Mouse (Mus musculus): ENCODE measurements at regions not wholly inside any gene's neighbourhood (a gene's known extent, or its start where the extent isn't known, plus 50 kb on each side); places are given as distances from the start of the nearest gene placed in this dataset.

DNA sequence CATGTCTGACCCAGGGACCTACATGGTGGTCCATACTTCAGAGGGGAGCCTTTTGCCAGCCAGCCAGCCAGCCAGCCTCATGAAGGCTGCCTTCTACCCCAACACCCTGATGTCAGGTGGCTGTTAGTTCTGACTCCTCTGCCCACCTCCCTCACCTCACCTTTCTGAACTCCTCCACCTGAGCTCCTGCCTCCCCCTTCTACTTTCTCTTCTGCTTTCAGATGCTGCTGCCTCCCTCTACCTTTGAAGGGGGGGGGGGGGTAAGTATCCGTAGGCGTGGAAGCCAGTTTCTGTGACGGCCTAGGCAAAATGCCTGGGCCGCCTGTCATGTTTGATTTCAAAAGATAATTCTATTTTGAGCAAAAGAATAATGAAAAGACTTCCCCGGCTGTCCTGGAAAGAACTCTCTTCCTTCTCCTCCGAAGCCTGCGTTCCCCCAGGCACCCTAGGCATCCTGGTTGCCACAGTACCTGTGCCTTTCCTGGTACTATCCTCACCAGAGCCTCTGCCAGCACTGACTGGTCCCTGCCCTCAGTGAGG, 241.6 kb upstream of the Hs6st1 start:
- in situ Hi-C loops (cut with MseI, MboI), result no loop called here

DNA sequence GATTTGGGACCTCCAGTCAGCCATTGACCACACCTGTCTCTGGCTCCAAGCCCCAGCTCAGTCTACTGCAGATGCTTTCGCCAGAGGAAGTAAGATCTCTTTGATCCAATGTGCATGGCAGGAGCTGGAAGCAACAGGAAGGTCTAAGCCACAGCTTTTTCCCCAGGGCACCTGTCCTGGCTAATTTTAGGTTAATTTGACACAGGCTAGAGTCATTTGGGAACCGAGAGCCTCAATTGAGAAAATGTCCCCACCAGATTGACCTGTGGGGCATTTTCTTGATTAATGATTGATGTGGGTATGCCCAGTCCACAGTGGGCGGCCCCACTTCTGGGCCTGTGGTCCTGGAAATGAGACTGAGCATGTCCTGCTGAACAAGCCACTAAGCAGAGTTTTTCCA, 240.7 kb upstream of the Hs6st1 start:
- in situ Hi-C loops (cut with MseI, MboI), result no loop called here

DNA sequence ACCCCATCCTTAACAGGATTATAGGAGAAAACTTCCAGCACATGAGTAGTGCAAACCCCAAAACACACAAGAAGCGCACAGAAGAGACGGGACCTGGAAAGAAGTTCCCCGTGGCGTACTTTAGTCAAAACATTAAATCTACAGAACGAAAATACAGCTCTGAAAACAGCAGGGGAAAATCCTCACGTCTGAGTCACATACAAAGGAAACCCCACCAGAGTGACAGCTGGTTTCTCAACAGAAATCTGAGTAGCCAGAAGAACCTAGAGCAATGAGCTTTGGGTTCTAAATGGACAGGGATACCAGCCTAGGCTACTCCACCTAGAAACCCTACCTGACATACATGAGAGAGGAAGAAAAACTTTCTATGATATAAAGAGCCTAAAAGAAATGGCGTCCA, 234.0 kb upstream of the Hs6st1 start:
- in situ Hi-C loops (cut with MseI, MboI), result loop anchor here in 1 of 2 experiments (10.0 kb wide), 2 partner anchors 231 to 301 kb away; partner anchors contain the start of gene Hs6st1

DNA sequence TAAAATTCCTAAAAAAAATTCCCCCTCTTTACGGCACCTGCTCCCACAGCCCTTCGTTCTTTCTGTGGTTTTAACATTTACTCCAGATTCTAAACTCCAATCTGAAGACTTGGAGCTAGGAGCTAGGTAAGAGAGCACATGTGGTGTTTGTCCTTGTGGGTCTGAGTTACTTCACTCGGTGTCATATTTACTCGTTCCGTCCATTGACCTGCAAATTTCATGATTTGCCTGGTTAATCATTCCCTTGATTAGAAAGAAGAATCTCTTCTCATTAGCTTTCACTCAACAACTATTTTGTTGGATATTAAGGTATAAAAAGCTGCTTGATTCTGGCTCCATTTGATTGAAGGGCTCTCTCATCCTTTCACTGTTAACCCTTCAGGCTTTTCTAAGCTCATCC, 231.6 kb upstream of the Hs6st1 start:
- in situ Hi-C loops (cut with MseI, MboI), result loop anchor here in 1 of 2 experiments (10.0 kb wide), 2 partner anchors 228 to 298 kb away; partner anchors contain the start of gene Hs6st1

DNA sequence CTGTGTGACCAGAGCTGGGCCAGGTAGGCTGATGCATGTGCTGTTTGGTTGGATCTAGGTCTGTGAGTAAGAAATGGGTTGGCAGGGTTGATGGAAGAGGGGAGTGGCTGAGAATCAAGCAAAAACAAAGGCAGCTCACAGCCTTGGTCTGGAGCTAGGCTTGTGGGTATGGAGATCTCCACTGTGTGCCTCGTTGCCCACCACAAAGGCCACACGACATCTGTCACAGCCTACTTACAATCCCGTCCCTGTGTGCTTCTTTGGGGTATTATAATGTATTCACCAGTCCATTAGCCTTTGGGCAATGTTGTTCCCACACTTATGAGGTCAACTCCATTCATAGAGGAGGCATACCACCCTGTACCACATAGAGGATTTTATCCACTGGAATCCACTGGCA, 229.6 kb upstream of the Hs6st1 start:
- in situ Hi-C loops (cut with MseI, MboI), result loop anchor here in 1 of 2 experiments (10.0 kb wide), 2 partner anchors 226 to 296 kb away; partner anchors contain the start of gene Hs6st1

DNA sequence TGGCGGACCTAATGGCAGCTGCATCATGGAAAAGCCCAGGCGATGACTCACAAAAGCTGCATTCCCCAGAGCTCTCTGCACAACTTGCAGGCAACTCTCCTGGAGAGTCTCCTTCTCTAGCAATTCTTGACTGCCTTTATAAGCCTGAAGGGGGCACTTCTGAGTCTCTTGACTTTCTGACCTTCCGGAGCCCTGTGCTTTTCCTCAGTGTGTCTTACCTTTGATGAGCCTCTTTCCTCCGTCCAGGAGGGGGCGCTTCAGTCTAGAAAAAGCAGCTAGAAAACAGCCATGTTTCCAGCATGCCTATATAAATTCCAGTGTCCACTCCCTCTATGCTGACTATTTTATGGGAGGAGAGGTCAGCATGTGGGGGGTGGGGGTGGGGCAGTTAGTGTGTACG, 228.8 kb upstream of the Hs6st1 start:
- in situ Hi-C loops (cut with MseI, MboI), result loop anchor here in 1 of 2 experiments (10.0 kb wide), 2 partner anchors 225 to 295 kb away; partner anchors contain the start of gene Hs6st1

DNA sequence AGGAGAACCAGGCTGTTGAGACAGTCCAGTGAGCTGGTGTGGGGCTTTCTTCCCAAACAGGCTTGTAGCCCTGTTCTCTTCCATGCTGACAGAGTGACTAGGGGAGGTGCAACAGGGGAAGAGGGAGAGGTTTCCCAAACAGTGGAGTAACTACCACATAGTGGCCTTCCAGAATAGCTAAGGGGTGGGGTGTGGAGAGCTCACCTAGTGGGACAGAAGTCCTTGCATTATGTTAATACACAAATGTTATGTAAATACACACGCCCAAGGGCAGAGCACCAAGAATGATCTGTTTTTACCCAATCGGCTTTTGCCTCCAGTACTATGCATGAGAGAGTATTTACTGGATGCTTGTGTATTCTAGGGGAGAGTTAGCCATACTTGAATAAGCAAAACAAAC, 226.6 kb upstream of the Hs6st1 start:
- in situ Hi-C loops (cut with MseI, MboI), result loop anchor here in 1 of 2 experiments (5.0 to 10.0 kb wide), 2 partner anchors 226 to 283 kb away; partner anchors contain the start of gene Hs6st1

DNA sequence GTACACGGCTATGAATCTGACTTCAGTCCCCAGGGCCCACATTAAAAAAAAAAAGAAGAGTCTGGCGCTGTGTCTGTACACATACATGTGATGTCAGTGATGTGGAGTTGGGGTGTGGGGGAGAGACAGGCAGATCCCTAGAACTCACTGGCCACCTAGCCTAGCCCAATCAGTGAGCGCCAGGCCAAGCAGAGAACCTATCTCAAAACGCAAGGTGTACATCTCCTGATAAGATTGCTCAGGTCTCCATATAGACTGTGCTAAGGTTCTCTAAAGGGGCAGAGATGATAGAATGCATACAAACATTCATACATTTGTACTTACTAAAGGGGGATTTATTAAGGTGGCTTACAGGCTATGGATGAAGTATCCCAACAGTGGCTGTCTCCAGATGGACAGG, 225.5 kb upstream of the Hs6st1 start:
- in situ Hi-C loops (cut with MseI, MboI), result loop anchor here in 1 of 2 experiments (5.0 to 10.0 kb wide), 2 partner anchors 225 to 282 kb away; partner anchors contain the start of gene Hs6st1

DNA sequence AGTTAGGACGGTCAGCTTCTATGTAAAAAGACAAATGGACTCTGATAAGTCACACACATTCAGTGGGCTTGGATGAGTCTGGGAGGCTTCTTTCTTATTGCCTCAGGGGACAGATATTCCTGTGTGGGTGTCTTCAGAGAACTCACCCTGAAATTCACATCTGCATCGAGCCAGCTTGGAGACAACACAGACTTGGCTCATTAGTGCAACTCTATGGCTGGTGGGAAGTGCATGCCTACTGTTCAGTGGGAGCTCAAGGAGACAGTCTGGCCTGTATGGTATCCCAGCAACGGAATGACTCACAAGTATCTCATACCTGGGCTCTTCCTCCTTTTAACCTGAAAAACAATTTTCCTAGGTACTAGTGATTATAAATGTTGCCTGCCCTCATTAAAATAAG, 224.6 kb upstream of the Hs6st1 start:
- in situ Hi-C loops (cut with MseI, MboI), result loop anchor here in 1 of 2 experiments (5.0 to 10.0 kb wide), 2 partner anchors 224 to 281 kb away; partner anchors contain the start of gene Hs6st1

DNA sequence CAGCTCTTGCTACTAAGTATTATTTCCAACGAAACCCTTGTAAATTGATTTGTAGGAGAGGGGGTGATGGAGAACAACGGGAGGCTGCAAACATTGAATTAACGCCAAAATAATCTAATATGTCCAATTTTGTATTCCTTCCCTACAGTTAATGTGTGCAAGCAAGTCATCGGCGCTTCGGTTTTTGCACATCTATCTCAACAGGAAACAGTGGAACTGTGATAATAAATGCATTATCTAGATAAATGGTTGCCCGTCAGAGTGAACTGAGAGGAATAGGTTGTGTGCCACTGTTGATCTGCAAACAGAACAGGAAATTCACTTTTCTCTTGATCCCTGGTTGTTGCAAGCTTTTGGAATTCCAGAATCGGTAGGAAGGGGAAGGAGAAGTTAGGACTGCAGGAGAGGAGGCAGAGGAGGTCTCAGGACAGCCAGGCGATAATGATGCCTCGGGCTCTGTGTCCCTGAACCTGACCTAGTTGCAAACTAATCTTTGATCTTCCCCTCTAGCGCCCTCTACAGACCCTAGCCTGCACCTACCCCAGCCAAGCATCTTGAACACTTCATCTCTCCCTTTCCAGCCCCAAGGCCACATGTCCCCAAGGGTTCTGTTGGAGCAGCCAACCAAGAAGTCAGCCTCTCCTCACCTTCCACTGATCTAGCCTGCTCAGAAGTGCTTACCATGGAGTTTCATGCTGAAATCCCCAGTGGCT, 221.8 kb upstream of the Hs6st1 start:
- in situ Hi-C loops (cut with MseI, MboI), result loop anchor here in 1 of 2 experiments (10.0 kb wide), 1 partner anchor 278 kb away; no protein-coding TSS in a partner anchor

DNA sequence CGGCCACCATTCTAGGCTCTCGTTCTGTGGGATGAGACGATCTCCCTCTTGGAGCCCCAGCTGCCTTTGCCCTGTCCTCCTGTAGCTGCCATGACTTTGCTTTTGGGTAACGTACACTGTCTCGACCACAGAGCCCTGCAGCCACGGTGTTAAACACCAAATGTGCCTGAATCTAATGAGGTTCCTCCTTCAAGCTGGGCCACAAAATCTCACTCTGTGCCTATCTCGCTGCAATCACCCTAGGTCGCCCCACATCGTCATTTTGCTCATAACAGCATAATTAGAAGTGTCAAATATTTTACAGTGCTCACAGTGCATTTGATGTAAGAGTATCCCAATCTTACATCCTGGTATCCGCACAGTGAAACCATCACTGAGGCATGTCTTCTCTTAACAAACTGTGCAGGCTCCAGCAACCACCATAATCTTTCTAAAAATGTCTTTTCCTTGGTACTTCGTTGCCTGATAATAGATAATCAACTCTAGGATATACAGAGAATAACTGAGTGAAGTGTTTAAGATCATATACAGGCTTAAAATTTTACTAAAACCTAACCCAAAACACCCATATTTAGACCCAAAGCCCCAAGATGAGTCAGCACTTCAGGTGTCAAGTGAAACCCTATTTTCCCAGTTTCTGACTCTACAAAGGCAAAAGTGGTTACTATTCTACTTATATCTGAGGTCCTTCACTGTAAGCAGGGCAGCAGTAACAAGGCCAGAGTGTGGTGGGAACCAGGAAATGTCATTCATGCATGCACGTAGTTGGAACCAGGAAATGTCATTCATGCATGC, 219.8 kb upstream of the Hs6st1 start:
- in situ Hi-C loops (cut with MseI, MboI), result loop anchor here in 1 of 2 experiments (10.0 kb wide), 1 partner anchor 276 kb away; no protein-coding TSS in a partner anchor

DNA sequence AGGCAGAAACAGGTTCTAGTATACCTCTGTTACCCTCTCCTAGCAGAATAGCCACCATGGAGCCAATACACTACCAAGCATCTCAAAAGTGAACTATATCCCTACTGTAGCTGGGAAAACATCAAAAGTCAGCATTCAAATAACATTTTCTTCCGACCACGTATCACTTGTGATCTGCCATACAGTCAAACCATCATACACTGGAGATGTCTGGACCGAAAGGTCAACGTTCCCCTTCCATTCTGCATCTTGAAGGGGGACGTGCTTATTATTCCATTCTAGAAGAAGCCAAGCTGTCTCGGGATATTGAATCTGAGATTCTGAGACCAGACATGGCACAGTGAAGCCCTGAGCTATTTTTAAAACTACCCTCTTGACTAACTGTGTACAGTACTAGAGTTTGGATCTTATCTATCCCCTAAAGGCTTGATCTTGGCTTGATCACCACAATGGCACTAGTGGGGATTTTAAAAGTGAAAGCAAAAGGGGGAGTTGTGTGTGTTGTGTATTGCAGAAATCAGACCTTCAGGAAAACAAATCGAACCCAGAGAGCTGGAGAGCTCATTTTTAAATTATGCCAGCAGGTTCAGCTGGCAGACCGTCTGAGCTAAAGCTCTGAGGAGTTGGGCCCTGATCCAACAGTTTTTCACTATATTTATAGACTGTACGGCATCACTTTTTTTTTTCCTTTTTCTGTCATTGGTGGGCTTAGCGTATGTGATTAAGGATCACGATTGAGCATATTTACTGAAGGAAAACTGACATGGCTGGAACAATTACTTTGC, 218.6 kb upstream of the Hs6st1 start:
- in situ Hi-C loops (cut with MseI, MboI), result loop anchor here in 1 of 2 experiments (10.0 kb wide), 1 partner anchor 275 kb away; no protein-coding TSS in a partner anchor

DNA sequence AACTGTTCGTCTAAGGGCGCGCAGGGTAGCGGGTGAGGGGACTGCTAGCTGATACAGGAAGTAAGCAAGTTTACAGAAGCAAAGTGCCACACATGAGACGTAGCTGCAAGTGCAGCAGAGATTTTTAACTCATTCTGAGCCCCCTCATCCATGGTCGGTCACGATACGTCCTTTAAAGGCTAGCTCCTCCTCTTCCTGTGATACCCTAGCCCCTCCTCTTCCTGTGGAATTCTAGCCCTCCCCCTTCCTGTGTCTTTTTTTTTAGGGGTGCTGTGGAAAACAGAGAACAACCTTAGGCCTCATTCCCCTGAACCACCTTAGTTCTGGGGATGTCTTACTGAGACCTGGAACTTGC, 218.0 kb upstream of the Hs6st1 start:
- in situ Hi-C loops (cut with MseI, MboI), result no loop called here

DNA sequence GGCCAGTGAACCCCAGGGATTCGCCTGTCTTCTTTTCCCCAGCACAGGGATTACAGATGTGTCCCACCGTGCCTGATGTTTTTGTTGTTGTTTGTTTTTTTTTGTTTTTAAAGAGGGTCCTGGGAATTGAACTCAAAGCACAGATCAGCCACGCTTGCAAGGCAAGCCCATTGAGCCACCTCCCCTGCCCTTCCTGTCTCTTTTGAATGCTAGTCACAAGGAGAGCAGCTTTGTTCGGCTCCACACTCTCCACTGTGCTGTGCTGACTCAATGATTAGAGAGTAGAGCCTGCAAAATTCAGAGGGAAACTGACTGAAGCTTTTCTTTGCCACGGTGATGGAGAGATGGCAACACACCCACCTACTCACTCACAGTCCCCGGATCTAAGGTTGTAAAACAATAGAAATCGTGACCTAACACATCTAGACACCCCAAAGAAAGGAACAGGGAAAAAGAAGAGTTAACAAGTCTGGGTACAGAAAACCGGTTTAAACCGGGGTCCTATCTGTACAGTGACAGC, 217.6 kb upstream of the Hs6st1 start:
- in situ Hi-C loops (cut with MseI, MboI), result no loop called here

DNA sequence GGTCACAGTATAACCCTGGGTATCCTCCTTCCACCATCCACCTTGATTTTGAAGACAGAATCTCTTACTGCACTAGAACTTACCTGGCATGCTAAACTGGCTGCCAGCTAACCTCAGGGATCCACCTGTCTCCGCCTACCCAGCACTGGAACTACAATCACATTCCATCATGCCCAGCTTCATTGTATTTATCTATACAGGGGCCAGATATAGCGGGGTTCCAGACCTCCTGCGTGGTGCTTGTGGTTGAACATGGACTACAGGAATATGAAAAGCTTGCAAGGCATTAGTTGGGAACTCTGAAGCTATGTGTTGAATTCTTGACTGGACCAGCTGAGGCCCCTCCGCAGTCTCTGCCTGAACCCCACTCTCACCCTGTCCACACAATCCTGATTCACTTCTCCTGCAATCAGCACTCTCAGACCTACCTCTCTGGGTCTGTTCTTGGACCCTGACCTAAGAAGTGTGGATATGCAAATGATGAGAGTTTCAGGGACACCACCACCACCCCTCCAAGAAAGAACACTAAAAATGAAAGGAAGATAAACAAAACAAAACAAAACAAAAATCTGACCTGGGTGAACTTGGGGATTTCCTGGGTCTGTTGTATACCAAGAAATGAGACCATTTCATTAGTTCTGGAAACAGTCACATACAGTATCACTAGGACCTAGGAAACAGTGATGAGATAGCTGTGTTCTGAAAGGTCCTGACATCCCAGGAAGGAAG, 216.4 kb upstream of the Hs6st1 start:
- in situ Hi-C loops (cut with MseI, MboI), result no loop called here

DNA sequence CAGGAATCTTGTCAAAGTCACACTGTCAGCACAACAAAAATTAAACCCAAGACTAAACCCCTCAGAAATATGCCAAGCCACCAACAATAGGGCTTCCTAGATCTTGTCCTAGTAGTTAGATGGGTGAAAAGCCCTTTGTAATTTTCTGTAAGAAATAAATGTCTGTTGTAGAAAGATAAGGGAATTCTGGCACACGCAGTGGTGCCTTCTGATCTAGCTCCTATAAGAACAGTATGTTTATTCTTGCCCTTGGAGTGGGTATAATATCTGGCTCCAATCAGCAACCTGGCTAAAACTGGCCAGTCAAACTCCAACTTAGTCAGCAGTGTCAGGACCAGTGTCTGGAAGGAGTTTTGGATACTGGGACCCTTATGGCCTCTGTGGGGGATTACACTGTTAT, 215.2 kb upstream of the Hs6st1 start:
- in situ Hi-C loops (cut with MseI, MboI), result no loop called here

DNA sequence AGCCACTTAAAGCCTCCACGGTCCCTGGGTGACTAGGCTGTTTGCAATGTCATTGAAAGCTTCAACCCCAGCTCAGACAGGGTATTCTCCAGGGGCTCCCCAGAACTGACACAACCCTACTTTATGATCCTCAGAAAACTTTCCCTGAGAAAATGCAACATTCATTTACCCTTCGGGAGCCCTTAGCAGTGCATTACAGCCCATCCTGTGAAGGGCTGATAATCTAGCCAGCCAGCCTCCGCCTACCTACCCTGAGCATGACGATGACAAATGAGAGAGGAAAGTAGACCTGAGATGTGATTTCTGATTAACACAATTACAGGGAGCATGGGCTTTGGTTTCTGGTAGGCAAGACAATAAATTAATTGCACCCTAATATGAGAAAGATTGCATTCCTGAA, 212.6 kb upstream of the Hs6st1 start:
- in situ Hi-C loops (cut with MseI, MboI), result no loop called here

DNA sequence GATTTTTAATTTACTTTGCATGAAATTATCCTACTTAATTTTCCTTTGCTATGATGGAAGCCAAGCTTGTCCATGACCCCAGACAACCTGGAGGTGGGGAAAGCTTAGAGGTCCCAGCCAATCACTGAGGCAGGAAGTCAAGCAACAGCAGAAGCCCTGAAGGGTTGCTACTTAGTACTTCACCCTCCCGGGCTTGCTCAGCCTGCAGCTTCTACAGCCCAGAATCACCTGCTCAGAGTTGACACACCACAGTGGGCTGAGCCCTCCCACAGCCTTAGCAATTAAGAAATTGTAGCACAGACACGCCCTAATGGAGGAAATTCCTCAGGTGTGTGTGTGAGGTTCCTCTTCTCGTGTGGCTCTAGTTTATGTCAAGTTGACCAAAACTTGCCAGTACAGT, 209.9 kb upstream of the Hs6st1 start:
- in situ Hi-C loops (cut with MseI, MboI), result no loop called here

DNA sequence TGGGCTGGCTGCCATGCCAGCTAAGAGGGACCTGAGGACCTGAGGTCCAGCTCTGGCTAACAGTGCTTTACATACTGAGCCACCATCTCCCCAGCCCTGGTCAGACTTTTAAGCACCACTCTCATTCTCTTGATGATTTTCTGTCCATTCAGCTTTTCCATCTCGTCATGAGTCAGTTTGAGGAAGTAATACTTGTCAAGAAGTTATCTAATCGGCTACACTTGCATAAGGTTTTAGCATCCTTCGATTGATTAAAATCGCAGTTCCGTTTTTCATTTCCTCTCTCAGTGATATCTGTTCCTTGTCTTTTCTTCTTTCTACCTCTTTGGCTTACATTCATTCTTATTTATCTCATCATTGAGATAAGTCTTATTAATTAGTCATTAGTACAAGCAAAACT, 207.4 kb upstream of the Hs6st1 start:
- in situ Hi-C loops (cut with MseI, MboI), result no loop called here

DNA sequence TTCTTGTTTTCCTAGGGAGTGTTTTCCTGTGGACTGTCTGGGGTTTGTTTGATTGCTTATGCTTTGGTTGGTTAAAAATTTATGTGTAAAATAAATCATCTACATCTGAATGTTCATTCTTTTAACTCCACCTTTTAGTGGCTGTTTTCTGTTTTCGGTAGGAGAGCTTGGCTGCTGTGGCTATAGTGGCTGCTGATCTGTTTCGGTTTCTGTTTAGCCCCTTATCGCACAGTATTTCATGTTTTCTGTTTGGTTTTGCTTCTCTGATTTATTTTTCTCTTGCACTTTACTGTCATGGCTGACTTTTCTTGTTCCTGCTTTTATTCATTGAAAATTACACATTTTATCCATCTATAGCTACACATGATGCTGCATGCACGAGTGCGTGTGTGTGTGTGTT, 206.0 kb upstream of the Hs6st1 start:
- in situ Hi-C loops (cut with MseI, MboI), result no loop called here
